Mouse (Mus musculus): ENCODE measurements around the gene Avpr1b. TPM values are rescaled to one million over a fixed set of nuclear protein-coding genes. Genes with fewer than 3 reads are reported as not detected.
"Not testable (repeated sequence)": the region's sequence is repeated elsewhere in the genome, so short reads cannot be mapped to it uniquely, and the experiment has no call there.

Gene Avpr1b
- polyA plus RNA-seq, 1 experiment: not detected

DNA sequence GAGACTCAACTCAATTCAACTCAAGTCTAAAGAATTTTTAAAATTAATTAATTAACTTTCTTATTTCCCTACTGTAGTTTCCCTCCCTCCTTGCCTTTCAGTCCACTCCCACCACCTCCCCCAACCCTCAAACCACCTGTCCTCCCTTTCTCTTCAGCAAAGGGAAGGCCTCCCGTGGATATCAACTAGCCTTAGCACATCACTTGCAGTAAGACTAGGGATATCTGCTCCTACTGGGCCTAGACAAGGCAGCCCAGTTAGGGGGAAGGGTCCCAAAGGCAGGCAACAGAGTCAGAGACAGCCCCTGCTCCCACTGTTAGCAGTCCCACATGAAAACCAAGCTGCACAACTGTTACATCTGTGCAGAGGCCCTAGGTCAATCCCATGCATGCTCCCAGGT, 17.1 kb downstream of the Avpr1b start:
- H3K27ac ChIP-seq (ENCODE audit: insufficient read depth, low read length): no peak overlapping the region
- H3K4me3 ChIP-seq (ENCODE audit: insufficient read depth, low read length): no peak overlapping the region
- no peaks in the 10 kb centered on the region for H3K4me1 ChIP-seq (ENCODE audit: control insufficient read depth, insufficient read depth, low read length)
- TF ChIP-seq CTCF (IDR thresholded peaks at IDR 0.05; ENCODE audit: borderline replicate concordance, insufficient read depth, low read length): no peak
- no peak for TF ChIP-seq POLR2A (IDR thresholded peaks at IDR 0.05; ENCODE audit: low read depth, low read length)

DNA sequence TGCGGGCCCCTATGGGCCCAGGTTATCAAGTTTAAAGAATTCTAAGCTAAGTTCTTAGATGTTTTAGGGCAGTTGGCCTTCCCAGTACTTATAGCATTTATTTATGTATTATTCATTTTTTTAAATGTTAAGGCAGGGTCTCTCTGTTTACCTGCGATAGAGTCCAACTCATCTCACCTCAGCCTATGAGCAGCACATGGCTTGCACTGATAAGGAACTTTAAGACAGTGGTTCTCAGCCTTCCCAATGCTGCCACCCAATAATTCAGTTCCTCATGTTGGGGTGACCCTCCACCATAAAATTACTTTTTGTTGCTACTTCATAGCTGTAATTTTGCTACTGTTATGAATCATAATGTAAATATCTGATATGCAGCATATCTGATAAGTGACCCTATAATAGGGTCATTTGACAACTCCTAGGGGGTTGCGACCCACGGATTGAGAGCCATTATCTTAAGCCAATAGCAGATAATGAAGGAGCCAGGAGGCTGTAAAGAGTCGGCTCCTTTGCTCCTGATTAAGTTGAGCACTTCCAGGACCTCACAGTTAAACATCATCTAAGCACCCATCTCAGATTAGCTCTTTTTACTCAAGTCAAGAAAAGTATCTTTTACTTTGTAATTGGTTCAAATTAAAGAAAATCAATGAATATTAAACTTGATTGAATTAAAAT, 17.6 kb downstream of the Avpr1b start:
- no peaks in the 10 kb centered on the region for H3K4me1 ChIP-seq (ENCODE audit: control insufficient read depth, insufficient read depth, low read length)
- no peak overlapping the region for H3K4me3 ChIP-seq (ENCODE audit: insufficient read depth, low read length)
- TF ChIP-seq CTCF (IDR thresholded peaks at IDR 0.05; ENCODE audit: borderline replicate concordance, insufficient read depth, low read length) (no peak), POLR2A (IDR thresholded peaks at IDR 0.05; ENCODE audit: low read depth, low read length) (no peak)
- no peak overlapping the region for H3K27ac ChIP-seq (ENCODE audit: insufficient read depth, low read length)

DNA sequence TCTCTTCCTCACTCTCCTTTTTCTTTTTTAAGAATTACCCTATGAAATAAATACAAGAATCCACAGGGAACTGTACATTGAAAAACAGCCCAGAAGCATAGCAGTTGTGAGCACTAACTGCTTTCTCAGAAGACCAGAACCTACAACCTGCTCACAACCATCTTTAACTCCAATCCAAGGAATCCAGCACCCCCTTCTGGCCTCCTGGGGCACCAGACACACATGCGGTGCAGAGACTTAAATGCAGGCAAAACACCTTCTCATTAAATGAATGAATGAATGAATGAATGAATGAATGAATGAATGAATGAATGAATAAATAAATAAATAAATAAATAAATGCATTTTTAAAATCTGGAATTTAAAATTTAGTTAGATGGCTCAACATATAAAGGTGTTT, 19.5 kb downstream of the Avpr1b start:
- TF ChIP-seq CTCF (IDR thresholded peaks at IDR 0.05; ENCODE audit: borderline replicate concordance, insufficient read depth, low read length) (no peak), POLR2A (IDR thresholded peaks at IDR 0.05; ENCODE audit: low read depth, low read length) (no peak)
- H3K27ac ChIP-seq (ENCODE audit: insufficient read depth, low read length): no peak overlapping the region
- H3K4me1 ChIP-seq (ENCODE audit: control insufficient read depth, insufficient read depth, low read length): no peaks in the 10 kb centered on the region
- no peak overlapping the region for H3K4me3 ChIP-seq (ENCODE audit: insufficient read depth, low read length)

DNA sequence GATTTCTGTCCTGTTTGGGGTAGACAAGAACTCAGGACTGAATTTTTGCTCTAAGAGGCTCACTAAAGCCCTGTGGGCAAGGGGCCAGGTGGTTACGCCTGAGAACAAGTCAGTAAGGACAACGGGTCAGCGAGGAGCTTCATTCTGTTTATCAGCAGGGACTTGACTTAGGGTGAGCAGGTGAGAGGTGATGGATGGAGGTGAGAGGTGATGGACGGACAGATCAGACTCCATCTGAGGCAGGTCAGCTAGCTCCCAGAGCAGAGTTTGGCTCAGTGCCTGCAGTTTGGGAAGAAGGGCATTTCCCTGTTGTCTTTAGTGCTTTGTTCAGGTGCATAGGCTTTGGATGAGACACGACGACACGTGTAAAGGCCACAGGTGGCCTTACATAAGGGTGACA, 20.3 kb downstream of the Avpr1b start:
- TF ChIP-seq POLR2A (IDR thresholded peaks at IDR 0.05; ENCODE audit: low read depth, low read length) (no peak), CTCF (IDR thresholded peaks at IDR 0.05; ENCODE audit: borderline replicate concordance, insufficient read depth, low read length) (no peak)
- Histone ChIP-seq H3K4me3 (ENCODE audit: insufficient read depth, low read length) (no peak overlapping the region), H3K27ac (ENCODE audit: insufficient read depth, low read length) (no peak overlapping the region), H3K4me1 (ENCODE audit: control insufficient read depth, insufficient read depth, low read length) (no peaks in the 10 kb centered on the region)

DNA sequence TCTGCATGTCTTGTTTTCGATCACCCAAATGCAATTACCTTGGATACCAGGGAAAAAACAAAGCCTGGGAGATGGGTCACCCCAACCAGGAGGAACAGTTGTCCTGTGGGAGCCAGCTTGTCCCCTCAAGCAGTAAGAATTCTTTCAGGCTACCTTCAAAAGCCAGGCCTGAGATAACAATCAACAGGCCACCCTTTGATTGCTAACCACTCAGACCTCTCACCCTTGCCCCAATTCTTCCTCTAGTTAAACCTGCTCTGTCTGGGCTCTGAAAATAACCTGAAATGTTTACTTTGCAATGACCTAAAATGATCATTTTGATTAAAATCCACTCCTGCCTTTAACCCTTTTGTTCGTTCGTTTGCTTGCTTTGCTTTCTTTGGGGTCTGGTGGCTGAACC, 24.6 kb downstream of the Avpr1b start:
- H3K4me3 ChIP-seq (ENCODE audit: insufficient read depth, low read length): no peak overlapping the region
- H3K27ac ChIP-seq (ENCODE audit: insufficient read depth, low read length): no peak overlapping the region
- TF ChIP-seq CTCF (IDR thresholded peaks at IDR 0.05; ENCODE audit: borderline replicate concordance, insufficient read depth, low read length) (no peak), POLR2A (IDR thresholded peaks at IDR 0.05; ENCODE audit: low read depth, low read length) (no peak)
- no peaks in the 10 kb centered on the region for H3K4me1 ChIP-seq (ENCODE audit: control insufficient read depth, insufficient read depth, low read length)

DNA sequence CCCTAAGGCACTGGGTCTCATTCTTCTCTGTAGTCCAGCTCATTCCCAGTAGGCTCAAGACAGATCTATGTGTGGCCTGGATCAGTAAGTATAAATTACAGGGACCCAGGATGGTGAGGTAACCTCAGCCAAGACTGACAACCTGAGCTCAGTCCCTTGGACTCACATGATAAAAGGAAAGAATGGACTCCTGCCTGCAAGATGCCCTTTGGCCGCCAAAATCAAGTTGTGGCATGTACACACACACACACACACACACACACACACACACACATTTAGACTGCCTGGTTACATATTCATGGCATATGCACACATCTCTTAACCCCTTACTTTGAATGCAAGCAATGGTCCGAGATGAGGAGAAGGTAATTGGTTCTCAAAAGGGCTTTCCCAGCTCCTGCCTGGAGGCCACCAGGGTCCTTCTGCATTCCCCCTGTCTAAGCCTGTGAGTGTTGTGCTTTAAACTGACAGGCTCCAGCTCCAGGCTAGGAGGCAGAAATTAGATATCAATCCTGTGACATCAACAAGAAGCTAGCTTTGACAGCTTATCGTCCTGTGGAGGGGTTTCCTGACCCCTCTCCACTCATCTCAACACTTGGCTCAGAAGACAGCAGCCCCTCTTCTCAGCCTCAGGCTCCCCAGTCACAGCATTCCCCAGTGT, 25.3 kb downstream of the Avpr1b start:
- no peak overlapping the region for H3K4me3 ChIP-seq (ENCODE audit: insufficient read depth, low read length)
- TF ChIP-seq CTCF (IDR thresholded peaks at IDR 0.05; ENCODE audit: borderline replicate concordance, insufficient read depth, low read length) (no peak), POLR2A (IDR thresholded peaks at IDR 0.05; ENCODE audit: low read depth, low read length) (no peak)
- no peak overlapping the region for H3K27ac ChIP-seq (ENCODE audit: insufficient read depth, low read length)
- no peaks in the 10 kb centered on the region for H3K4me1 ChIP-seq (ENCODE audit: control insufficient read depth, insufficient read depth, low read length)

DNA sequence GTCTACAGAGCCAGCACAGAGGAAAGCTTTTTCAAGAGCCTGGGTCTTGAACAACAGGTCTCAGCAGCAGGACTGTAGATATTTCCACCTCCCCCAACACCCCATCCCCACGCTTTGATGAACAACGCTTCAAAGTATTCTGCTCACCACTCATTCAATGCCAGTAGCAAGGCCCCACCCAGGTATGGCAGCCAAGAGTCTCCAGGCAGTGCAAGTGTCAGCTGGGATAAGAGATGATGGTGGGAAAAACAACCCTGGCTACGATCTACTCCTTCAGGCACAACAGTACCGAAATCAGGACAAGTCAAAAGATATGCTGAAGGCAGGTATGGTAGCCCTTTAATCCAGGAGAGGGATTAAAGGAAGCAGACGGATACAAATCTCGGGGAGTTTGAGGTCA, 27.2 kb downstream of the Avpr1b start:
- TF ChIP-seq POLR2A (IDR thresholded peaks at IDR 0.05; ENCODE audit: low read depth, low read length) (no peak), CTCF (IDR thresholded peaks at IDR 0.05; ENCODE audit: borderline replicate concordance, insufficient read depth, low read length) (no peak)

DNA sequence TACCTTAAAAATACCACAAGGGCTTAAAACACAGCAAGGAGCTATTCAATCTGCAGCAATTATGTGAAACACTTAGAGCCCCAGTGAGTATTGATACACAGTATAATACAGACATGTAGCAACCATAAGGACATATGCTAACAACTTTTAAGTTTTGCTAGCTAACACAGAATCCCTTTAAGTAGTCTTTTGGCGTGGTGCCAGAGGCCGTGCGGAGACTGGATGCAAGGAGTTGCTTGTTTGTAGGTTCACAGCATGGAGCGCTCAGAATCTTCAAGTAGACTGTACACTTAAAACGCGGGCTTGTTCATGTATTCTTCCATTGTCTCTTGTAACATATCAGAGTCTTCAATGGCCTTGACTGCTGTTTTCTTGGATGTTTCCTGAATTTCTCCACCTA, 33.2 kb downstream of the Avpr1b start:
- H3K4me3 ChIP-seq (ENCODE audit: insufficient read depth, low read length); H3K27ac ChIP-seq (ENCODE audit: insufficient read depth, low read length); H3K4me1 ChIP-seq (ENCODE audit: control insufficient read depth, insufficient read depth, low read length): not testable (repeated sequence)

More for the DNA sequence above, 27.2 kb downstream of the Avpr1b start:
- H3K4me3 ChIP-seq (ENCODE audit: insufficient read depth, low read length): no peak overlapping the region
- no peak overlapping the region for H3K27ac ChIP-seq (ENCODE audit: insufficient read depth, low read length)
- no peaks in the 10 kb centered on the region for H3K4me1 ChIP-seq (ENCODE audit: control insufficient read depth, insufficient read depth, low read length)

DNA sequence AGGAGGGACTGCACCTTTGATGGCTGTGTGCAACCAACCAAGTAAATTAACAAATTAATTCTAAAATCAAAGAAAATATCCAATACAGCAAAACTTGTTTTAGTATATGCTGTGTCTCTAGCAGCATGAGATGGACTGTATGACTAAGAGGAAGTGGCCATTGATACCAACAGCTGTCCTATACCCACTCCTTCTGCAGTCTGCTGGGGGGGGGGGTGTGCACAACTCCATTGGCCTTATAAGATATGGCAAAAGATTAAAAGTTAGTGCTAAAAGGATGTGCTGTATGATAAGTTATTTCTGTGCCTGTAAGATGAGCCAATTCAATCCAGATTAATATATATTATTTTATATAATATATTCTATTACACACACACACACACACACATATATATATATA, 35.5 kb downstream of the Avpr1b start:
- Histone ChIP-seq H3K27ac (ENCODE audit: insufficient read depth, low read length) (no peak overlapping the region), H3K4me1 (ENCODE audit: control insufficient read depth, insufficient read depth, low read length) (no peaks in the 10 kb centered on the region), H3K4me3 (ENCODE audit: insufficient read depth, low read length) (no peak overlapping the region)
- TF ChIP-seq CTCF (IDR thresholded peaks at IDR 0.05; ENCODE audit: borderline replicate concordance, insufficient read depth, low read length) (no peak), POLR2A (IDR thresholded peaks at IDR 0.05; ENCODE audit: low read depth, low read length) (no peak)

DNA sequence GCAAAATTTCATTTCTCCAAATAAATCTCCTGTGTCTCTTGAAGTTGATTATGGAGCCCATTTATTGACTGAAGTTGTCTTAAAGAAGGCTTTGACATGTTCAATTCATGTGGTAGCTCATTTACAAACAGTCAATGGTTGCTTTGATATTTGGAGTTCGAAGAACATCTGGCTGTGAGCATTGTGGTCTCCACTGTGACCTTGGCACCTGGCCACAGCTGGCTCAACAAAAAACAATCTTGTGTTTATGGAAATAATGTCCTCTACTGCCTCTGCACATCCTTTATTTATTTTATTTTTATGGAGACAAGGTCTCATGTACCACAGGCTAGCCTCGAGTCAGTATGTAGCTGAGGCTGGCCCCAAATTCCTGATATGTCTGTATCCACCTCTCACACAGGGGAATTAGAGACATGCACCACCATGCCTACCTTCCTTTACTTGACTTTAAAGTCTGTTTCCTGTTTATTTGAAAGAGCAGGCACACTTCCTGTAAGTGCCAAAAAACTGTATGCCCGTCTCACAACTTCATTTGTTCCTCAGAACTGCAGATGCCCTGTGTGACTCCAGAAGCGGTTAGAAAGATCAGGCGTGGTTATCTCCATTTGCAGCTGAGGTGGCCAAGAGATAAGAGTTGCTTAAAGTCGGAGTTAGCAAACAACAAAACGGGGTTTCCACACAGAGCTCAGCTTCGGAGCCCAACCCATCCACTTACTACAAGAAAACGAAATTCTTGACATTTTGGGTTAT, 38.9 kb downstream of the Avpr1b start, which contains the start of gene Ctse:
Ctse (plus strand) TSS at position 516 of the 750 bp plus-strand sequence.
- Histone ChIP-seq H3K4me3 (ENCODE audit: insufficient read depth, low read length) (no peak within 1 kb of the TSS), H3K27ac (ENCODE audit: insufficient read depth, low read length) (no peak within 1 kb of the TSS), H3K4me1 (ENCODE audit: control insufficient read depth, insufficient read depth, low read length) (no peaks in the 10 kb centered on the region)
- no peak for TF ChIP-seq CTCF (IDR thresholded peaks at IDR 0.05; ENCODE audit: borderline replicate concordance, insufficient read depth, low read length)
- no peak for TF ChIP-seq POLR2A (IDR thresholded peaks at IDR 0.05; ENCODE audit: low read depth, low read length)

Measured in embryonic fibroblast, embryonic 13.5 days (primary cell).